Mouse (Mus musculus) ES-E14 (cell line): Measurements from ENCODE around the gene Ugt1a7c.
"Not testable (repeated sequence)": the region's sequence is repeated elsewhere in the genome, so short reads cannot be mapped to it uniquely, and the experiment has no call there.

Experiments
- CHD2 ChIP-seq: IDR thresholded peaks from 2 replicates; pipeline ENCODE4 v1.6.1; 2014; ENCODE audit warnings: mild to moderate bottlenecking, low read depth, low read length, inconsistent platforms
- HCFC1 ChIP-seq: IDR thresholded peaks from 2 replicates; pipeline ENCODE4 v1.6.1; 2012; ENCODE audit warnings: low read length, inconsistent platforms, borderline replicate concordance; ENCODE audit not compliant: insufficient read depth
- ZC3H11A ChIP-seq: IDR thresholded peaks from 2 replicates; pipeline ENCODE4 v1.6.1; 2012; ENCODE audit warnings: low read depth, mild to moderate bottlenecking, inconsistent platforms, low read length, borderline replicate concordance

GRCm38 (mm10) chr1:88103019-88103418 is 8.2 kb downstream of the Ugt1a7c start, which contains the start of gene Ugt1a6b:
- not testable (repeated sequence) for TF ChIP-seq HCFC1, ZC3H11A, CHD2
